Mouse (Mus musculus) embryo, embryonic 9.5 days (tissue): ENCODE results near the gene 4933402N22Rik.
"Not testable (repeated sequence)": the region's sequence is repeated elsewhere in the genome, so short reads cannot be mapped to it uniquely, and the experiment has no call there.

Source experiments
- DNase-seq: peaks from one replicate; pipeline ENCODE4 v3.0.0-alpha.2; 2017; ENCODE audit errors: extremely low spot score

The 4933402N22Rik gene

DNA sequence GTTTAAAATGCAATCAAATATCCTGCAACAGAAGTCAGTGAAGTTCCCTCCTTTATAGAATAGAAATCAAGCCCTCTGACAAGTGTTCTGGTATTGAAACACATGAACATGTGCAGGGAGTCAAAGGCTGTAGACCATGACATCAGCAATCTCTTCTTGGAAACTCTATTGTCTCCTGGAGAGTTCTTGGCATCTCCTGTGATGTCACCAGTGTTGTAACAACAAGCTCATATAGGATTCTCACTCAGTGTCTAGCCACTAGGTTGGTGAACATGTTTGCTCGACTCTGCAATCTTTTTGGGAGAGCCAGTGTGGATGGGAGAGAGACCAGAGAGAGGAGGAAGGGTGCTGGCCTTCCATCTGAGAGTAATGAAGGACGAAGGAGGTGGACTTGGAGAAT, at the start of gene 4933402N22Rik:
TSS of gene 4933402N22Rik (plus strand) at position 301 of the 400 bp plus-strand sequence.
- not testable (repeated sequence) for DNase-seq

DNA sequence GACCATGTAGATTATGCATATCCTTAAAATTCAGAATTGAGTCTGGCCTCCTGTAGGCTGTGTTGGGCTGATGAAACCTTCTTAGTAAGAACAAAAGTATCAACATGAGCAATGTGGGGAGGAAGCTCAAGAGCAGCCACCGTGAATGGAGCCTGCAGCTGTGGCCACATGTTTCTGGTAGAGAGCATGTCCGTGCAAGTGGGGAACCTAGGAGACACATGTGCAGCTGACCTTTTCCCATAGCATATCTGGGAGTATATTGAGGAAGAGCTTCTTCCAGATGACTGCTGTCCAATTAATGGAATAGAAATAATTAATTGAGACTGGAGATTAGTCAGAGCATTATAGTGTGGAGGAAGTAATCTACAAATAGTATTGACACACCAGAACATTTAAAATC, 5.9 kb downstream of the 4933402N22Rik start:
- DNase-seq, result not testable (repeated sequence)
